Mouse (Mus musculus): ENCODE data around the gene Gli2. TPM values are rescaled to one million over a fixed set of nuclear protein-coding genes. Genes with fewer than 3 reads are reported as not detected.

Gene Gli2
- total and polyA plus RNA-seq, 3 experiments = 1.5 to 11.3 TPM; not detected in 1

DNA sequence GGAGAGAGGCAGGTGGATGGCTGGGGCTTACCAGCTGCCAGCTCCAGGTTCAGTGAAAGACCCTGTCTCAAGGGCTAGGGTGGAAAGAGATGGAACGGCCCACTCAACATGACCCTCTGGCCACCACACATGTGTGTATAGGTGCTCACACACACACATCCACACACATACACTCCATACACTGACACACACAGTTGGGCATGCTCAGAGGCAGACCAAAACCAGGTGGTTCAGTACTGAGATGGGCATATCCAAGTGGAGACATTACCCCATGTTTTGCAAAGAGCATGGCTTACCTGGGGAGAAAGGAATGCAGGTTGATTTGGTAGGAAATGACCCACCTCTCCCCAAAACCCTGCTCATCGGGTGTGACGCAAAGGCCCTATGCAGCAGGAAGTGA is 228.4 kb downstream of the Gli2 start:
- TF ChIP-seq ZKSCAN1 (IDR thresholded peaks at IDR 0.05; ENCODE audit: low read depth, low read length) (no peak), ELF1 (IDR thresholded peaks at IDR 0.05; ENCODE audit: low read depth, low read length) (no peak), E2F4 (IDR thresholded peaks at IDR 0.05; ENCODE audit: borderline replicate concordance, low read depth, low read length) (no peak), CHD1 (IDR thresholded peaks at IDR 0.05; ENCODE audit: low read depth, low read length) (no peak), GABPA (IDR thresholded peaks at IDR 0.05; ENCODE audit: low read depth, low read length) (no peak), USF2 (IDR thresholded peaks at IDR 0.05; ENCODE audit: borderline replicate concordance in 1 of 2, insufficient read depth in 1 of 2, low read depth in 1 of 2, low read length in 2 of 2) (no peak), ZC3H11A (IDR thresholded peaks at IDR 0.05; ENCODE audit: low read depth, low read length) (no peak), RAD21 (IDR thresholded peaks at IDR 0.05; ENCODE audit: low read depth, low read length) (no peak), JUND (IDR thresholded peaks at IDR 0.05; ENCODE audit: low read depth, low read length) (no peak), TAL1 (IDR thresholded peaks at IDR 0.05; ENCODE audit: low read length) (no peak), UBTF (IDR thresholded peaks at IDR 0.05; ENCODE audit: borderline replicate concordance, insufficient read depth, low read depth, low read length) (no peak), MYB (IDR thresholded peaks at IDR 0.05; ENCODE audit: low read depth, low read length) (no peak), POLR2A (IDR thresholded peaks at IDR 0.05; ENCODE audit: control insufficient read depth in 1 of 2, insufficient read depth in 1 of 2, low read depth in 1 of 2, low read length in 2 of 2, poor library complexity in 1 of 2) (no peak), MXI1 (IDR thresholded peaks at IDR 0.05; ENCODE audit: low read depth, low read length) (no peak), CTCF (IDR thresholded peaks at IDR 0.05 in 2 of 3, conservative IDR thresholded peaks at IDR 0.05 in 1 of 3; ENCODE audit: control insufficient read depth in 1 of 3, insufficient read depth in 1 of 3, low read depth in 2 of 3, low read length in 3 of 3, poor library complexity in 1 of 3, severe bottlenecking in 1 of 3) (no peak), MAFK (IDR thresholded peaks at IDR 0.05; ENCODE audit: borderline replicate concordance, low read depth, low read length) (no peak), GATA1 (IDR thresholded peaks at IDR 0.05; ENCODE audit: low read depth, low read length) (no peak)
- no peaks in the 10 kb centered on the region for H3K9me3 ChIP-seq (replicated peaks; ENCODE audit: insufficient read depth, low read length)

DNA sequence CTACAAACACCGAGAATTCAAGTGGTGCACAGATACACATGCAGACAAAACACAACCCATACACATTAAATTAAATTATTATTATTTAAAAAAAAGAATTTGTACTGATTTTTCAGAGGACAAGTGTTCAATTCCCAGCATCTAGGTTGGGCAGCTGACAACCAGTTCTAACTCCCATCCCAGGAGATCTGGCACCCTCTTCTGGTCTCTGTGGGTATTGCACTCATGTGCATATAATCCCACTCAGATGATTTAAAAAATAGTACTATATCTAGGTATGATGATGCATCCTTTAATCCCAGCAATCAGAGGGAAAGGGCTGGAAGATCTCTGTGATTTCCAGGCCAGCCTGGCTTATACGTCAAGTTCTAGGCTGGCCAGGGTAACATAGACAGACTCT is 231.2 kb downstream of the Gli2 start:
- H3K27ac ChIP-seq (ENCODE audit: control insufficient read depth, low read depth, low read length) = no peak overlapping the region
- H3K9me3 ChIP-seq (replicated peaks; ENCODE audit: insufficient read depth, low read length) = no peaks in the 10 kb centered on the region
- no peaks in the 10 kb centered on the region for H3K79me2 ChIP-seq (ENCODE audit: control insufficient read depth, insufficient read depth, low read length, poor library complexity)
- TF ChIP-seq CTCF (IDR thresholded peaks at IDR 0.05 in 2 of 3, conservative IDR thresholded peaks at IDR 0.05 in 1 of 3; ENCODE audit: control insufficient read depth in 1 of 3, insufficient read depth in 1 of 3, low read depth in 2 of 3, low read length in 3 of 3, poor library complexity in 1 of 3, severe bottlenecking in 1 of 3) (peak in 2 of 3 experiments; percentile 41 to 48; a peak in 5 of 6 replicates), RAD21 (IDR thresholded peaks at IDR 0.05; ENCODE audit: low read depth, low read length) (peak; percentile 28), CHD1 (IDR thresholded peaks at IDR 0.05; ENCODE audit: low read depth, low read length) (no peak)
- no peak overlapping the region for H3K4me3 ChIP-seq (ENCODE audit: control insufficient read depth in 1 of 2, insufficient read depth in 1 of 2, low read depth in 2 of 2, low read length in 2 of 2)
- no peaks in the 10 kb centered on the region for H3K36me3 ChIP-seq (ENCODE audit: control insufficient read depth in 1 of 2, insufficient read depth in 2 of 2, low read length in 2 of 2)
- peak; percentile 28 for DNase-seq (ENCODE audit: low read depth, low spot score)
- no peaks in the 10 kb centered on the region for H3K4me1 ChIP-seq (ENCODE audit: control insufficient read depth in 1 of 2, insufficient read depth in 2 of 2, low read length in 2 of 2)
- no peak overlapping the region for H3K9ac ChIP-seq (ENCODE audit: control insufficient read depth, low read depth, low read length, poor library complexity, severe bottlenecking)
- no peaks in the 10 kb centered on the region for H3K27me3 ChIP-seq (ENCODE audit: control insufficient read depth in 1 of 2, insufficient read depth in 2 of 2, low read length in 2 of 2)

More for the DNA sequence above, 228.4 kb downstream of the Gli2 start:
- Histone ChIP-seq H3K27ac (ENCODE audit: control insufficient read depth, low read depth, low read length) (no peak overlapping the region), H3K4me1 (ENCODE audit: control insufficient read depth in 1 of 2, insufficient read depth in 2 of 2, low read length in 2 of 2) (no peaks in the 10 kb centered on the region), H3K79me2 (ENCODE audit: control insufficient read depth, insufficient read depth, low read length, poor library complexity) (no peaks in the 10 kb centered on the region), H3K9ac (ENCODE audit: control insufficient read depth, low read depth, low read length, poor library complexity, severe bottlenecking) (no peak overlapping the region), H3K36me3 (ENCODE audit: control insufficient read depth in 1 of 2, insufficient read depth in 2 of 2, low read length in 2 of 2) (no peaks in the 10 kb centered on the region), H3K4me3 (ENCODE audit: control insufficient read depth in 1 of 2, insufficient read depth in 1 of 2, low read depth in 2 of 2, low read length in 2 of 2) (no peak overlapping the region), H3K27me3 (ENCODE audit: control insufficient read depth in 1 of 2, insufficient read depth in 2 of 2, low read length in 2 of 2) (no peaks in the 10 kb centered on the region)
- DNase-seq (ENCODE audit: low read depth, low spot score) = no peak

Measured in MEL (cell line).